In genomic region chr6:86493469-86494263, GRCm38 (mm10) we compare ENCODE assay signal across 11 mouse cellular contexts. TPM values are rescaled to one million over a fixed set of nuclear protein-coding genes. Genes with fewer than 3 reads are reported as not detected.
DNase-seq lines count a peak whose midpoint lies in the region; ATAC-seq and TF ChIP-seq lines count a peak whose summit lies in the region.
"Had no signal": no experiment of that assay in that cellular context is flagged by ENCODE, and none has a peak within 500 bp of the region (broad histone marks: within the 10 kb centered on the region; RNA-seq: fewer than 3 reads in every experiment).

No protein-coding gene starts in this region.

- H3K27me3 ChIP-seq in heart, postnatal 0 days (ENCODE audit: control insufficient read depth, insufficient read depth, low read length), result no peaks in the 10 kb centered on the region
- no peaks in the 10 kb centered on the region for H3K27me3 ChIP-seq in embryonic facial prominence, embryonic 10.5 days (replicated peaks; ENCODE audit: low read depth, poor library complexity, severe bottlenecking)
- H3K27me3 ChIP-seq in liver, postnatal 0 days (ENCODE audit: insufficient read depth, low read length), result no peaks in the 10 kb centered on the region
- H3K27me3 ChIP-seq: heart, embryonic 15.5 days had no signal

- in situ Hi-C loops in ES-E14 (cut with MboI; ENCODE audit: low sequenced_read_pairs in 2 of 2, unreplicated experiment in 2 of 2), result no loop called here

- WGBS in heart, postnatal 0 days, result 47% methylated on average over 13 of the region's 13 CpGs
- 67% methylated on average over 13 of the region's 13 CpGs for WGBS in embryonic facial prominence, embryonic 10.5 days
- WGBS in liver, postnatal 0 days (ENCODE audit: insufficient replicate concordance), result 35% methylated on average over 13 of the region's 13 CpGs

- no peak overlapping the region for H3K4me2 ChIP-seq in heart, postnatal 0 days (ENCODE audit: low read depth, low read length)
- 0 out of 2 replicates have a peak overlapping the region, but pooled peaks have one; percentile 23 for H3K4me2 ChIP-seq in liver, postnatal 0 days (ENCODE audit: low read depth, low read length)
- H3K4me2 ChIP-seq: heart, embryonic 15.5 days had no signal

- H3K36me3 ChIP-seq in heart, postnatal 0 days (replicated peaks; ENCODE audit: control insufficient read depth, insufficient read depth, low read length), result no peaks in the 10 kb centered on the region
- H3K36me3 ChIP-seq in ES-E14 (ENCODE audit: control insufficient read depth, insufficient read depth, low read length, poor library complexity, severe bottlenecking), result no peaks in the 10 kb centered on the region
- no peaks in the 10 kb centered on the region for H3K36me3 ChIP-seq in embryonic facial prominence, embryonic 10.5 days (replicated peaks)
- H3K36me3 ChIP-seq in liver, postnatal 0 days (replicated peaks; ENCODE audit: insufficient read depth, low read length), result no peaks in the 10 kb centered on the region
- H3K36me3 ChIP-seq: heart, embryonic 15.5 days had no signal

- TF ChIP-seq EP300 in heart, postnatal 0 days (IDR thresholded peaks at IDR 0.05; ENCODE audit: low read depth), result peak; percentile 41; the same call in 1 of the 2 replicates
- no peak for TF ChIP-seq EP300 in liver, postnatal 0 days (IDR thresholded peaks at IDR 0.05; ENCODE audit: low read depth)

- H3K4me1 ChIP-seq in heart, postnatal 0 days (ENCODE audit: control insufficient read depth, insufficient read depth), result peaks cover 11% of the 10 kb centered on the region
- peaks cover 6 to 7% of the 10 kb centered on the region in 2 experiments; a peak in 3 of 4 replicates for H3K4me1 ChIP-seq in ES-E14 (ENCODE audit: control insufficient read depth in 2 of 2, insufficient read depth in 2 of 2, low read length in 2 of 2, poor library complexity in 1 of 2)
- H3K4me1 ChIP-seq in embryonic facial prominence, embryonic 10.5 days, result peaks cover 48% of the 10 kb centered on the region
- peaks cover 22% of the 10 kb centered on the region for H3K4me1 ChIP-seq in liver, postnatal 0 days (ENCODE audit: insufficient read depth)

- H3K9me3 ChIP-seq in heart, postnatal 0 days (replicated peaks; ENCODE audit: control insufficient read depth, low read length), result no peaks in the 10 kb centered on the region
- H3K9me3 ChIP-seq in ES-E14 (ENCODE audit: control insufficient read depth, insufficient read depth, low read depth, low read length), result no peaks in the 10 kb centered on the region
- H3K9me3 ChIP-seq in embryonic facial prominence, embryonic 10.5 days, result no peaks in the 10 kb centered on the region
- no peaks in the 10 kb centered on the region for H3K9me3 ChIP-seq in liver, postnatal 0 days (ENCODE audit: low read length)
- H3K9me3 ChIP-seq: heart, embryonic 15.5 days had no signal

- peak overlapping the region; percentile 53 for H3K27ac ChIP-seq in heart, postnatal 0 days (ENCODE audit: low read depth)
- no peak overlapping the region; the same call in 1 of the 2 replicates for H3K27ac ChIP-seq in ES-E14 (ENCODE audit: insufficient read depth, low read depth, low read length, poor library complexity, severe bottlenecking)
- peak overlapping the region; percentile 57 for H3K27ac ChIP-seq in embryonic facial prominence, embryonic 10.5 days (replicated peaks)
- H3K27ac ChIP-seq in liver, postnatal 0 days (ENCODE audit: low read depth), result 0 out of 2 replicates have a peak overlapping the region, but pooled peaks have one; percentile 18
- H3K27ac ChIP-seq: heart, embryonic 15.5 days had no signal

- intact Hi-C loops in heart, postnatal 36 days (cut with DNase I), result loop anchor here (2.0 kb wide), 1 partner anchor 31 kb away; no protein-coding TSS in a partner anchor

- H3K9ac ChIP-seq in heart, postnatal 0 days (replicated peaks; ENCODE audit: low read depth, low read length), result no peak overlapping the region
- H3K9ac ChIP-seq in ES-E14 (ENCODE audit: insufficient read depth, low read depth, low read length, poor library complexity, severe bottlenecking), result peak overlapping the region; percentile 17; the same call in 1 of the 2 replicates
- H3K9ac ChIP-seq in liver, postnatal 0 days (replicated peaks), result no peak overlapping the region
- H3K9ac ChIP-seq: forebrain, postnatal 0 days; heart, embryonic 15.5 days had no signal

- no peak overlapping the region for H3K4me3 ChIP-seq in heart, postnatal 0 days (ENCODE audit: low read depth, low read length)
- no peak overlapping the region for H3K4me3 ChIP-seq in ES-E14 (ENCODE audit: insufficient read depth in 1 of 2, low read depth in 1 of 2, low read length in 2 of 2, poor library complexity in 1 of 2, severe bottlenecking in 1 of 2)
- no peak overlapping the region for H3K4me3 ChIP-seq in embryonic facial prominence, embryonic 10.5 days
- no peak overlapping the region for H3K4me3 ChIP-seq in liver, postnatal 0 days (ENCODE audit: low read depth, low read length)
- H3K4me3 ChIP-seq: heart, embryonic 15.5 days had no signal

- no peak for ATAC-seq in heart, postnatal 0 days (ENCODE audit: insufficient read depth, low read depth)
- ATAC-seq in liver, postnatal 0 days, result no peak
- ATAC-seq: activated CD4-positive, CD25-positive, alpha-beta regulatory T cell, adult 4 months; forebrain, postnatal 0 days had no signal

- TF ChIP-seq CTCF in heart, postnatal 0 days (IDR thresholded peaks at IDR 0.05; ENCODE audit: low read depth), result no peak
- TF ChIP-seq CTCF in liver, postnatal 0 days (IDR thresholded peaks at IDR 0.05; ENCODE audit: low read depth), result no peak

- no peak for DNase-seq in heart, postnatal 0 days (ENCODE audit: low spot score)
- no peak for DNase-seq in heart, postnatal 36 days
- no peak for DNase-seq in ES-E14 (ENCODE audit: low read depth, low spot score)
- peak; percentile 28 for DNase-seq in embryonic facial prominence, embryonic 10.5 days (ENCODE audit: low spot score)
- no peak for DNase-seq in liver, postnatal 0 days
- DNase-seq in cerebellum, adult 11-12 months, result no peak
- no peak for DNase-seq in MN1 (ENCODE audit: low spot score)
- DNase-seq in adrenal gland, adult 18-20 months (ENCODE audit: low spot score in 2 of 2), result no peak
- DNase-seq: forebrain, postnatal 0 days had no signal

TF ChIP-seq in ES-E14, 5 proteins besides CTCF, POLR2A, EP300 and RAD21:
- TF ChIP-seq MAFK (IDR thresholded peaks at IDR 0.05; ENCODE audit: insufficient read depth, low read depth, low read length) (no peak), CHD2 (IDR thresholded peaks at IDR 0.05; ENCODE audit: low read depth, low read length) (no peak), ZC3H11A (IDR thresholded peaks at IDR 0.05; ENCODE audit: borderline replicate concordance, low read depth, low read length) (no peak), ZNF384 (IDR thresholded peaks at IDR 0.05; ENCODE audit: low read depth, low read length) (no peak), HCFC1 (IDR thresholded peaks at IDR 0.05; ENCODE audit: borderline replicate concordance, insufficient read depth, low read length) (no peak)

RNA-seq across cellular contexts. Expression of gene Pcbp1, which starts 32.5 kb away (rescaled TPM):
- total RNA-seq in heart, postnatal 0 days (2014; rRNA removed; ENCODE audit: low replicate concordance), result 46.2 and 55.2 TPM in 2 replicates
- polyA plus RNA-seq in heart, postnatal 0 days (2015; fragmentation: Nextera tagmentation; extraction: Ambion mirVana), result 276 and 285 TPM in 2 replicates
- 100 to 1,000 TPM; 147 to 159 TPM for total RNA-seq in heart, postnatal 36 days (2021)
- total RNA-seq in ES-E14 (2012; rRNA removed), result 68.4 and 102 TPM in 2 replicates
- 560 and 592 TPM in 2 replicates for polyA plus RNA-seq in embryonic facial prominence, embryonic 10.5 days (2016; fragmentation: Nextera tagmentation; extraction: Ambion mirVana)
- polyA plus RNA-seq in liver, postnatal 0 days (2015; fragmentation: Nextera tagmentation; extraction: Ambion mirVana), result 206 and 208 TPM in 2 replicates
- total RNA-seq in adrenal gland, adult 18-20 months (2021), result 100 to 1,000 TPM; 331 to 339 TPM

RNA-seq across cellular contexts. Expression of gene C87436, which starts 55.5 kb away (rescaled TPM):
- total RNA-seq in heart, postnatal 0 days (2014; rRNA removed; ENCODE audit: low replicate concordance), result 9.1 and 9.9 TPM in 2 replicates
- 16.4 and 16.9 TPM in 2 replicates for polyA plus RNA-seq in heart, postnatal 0 days (2015; fragmentation: Nextera tagmentation; extraction: Ambion mirVana)
- total RNA-seq in heart, postnatal 36 days (2021), result 10 to 100 TPM in 1 of 2 experiments, 1 to 10 TPM in 1; 9.6 to 10.9 TPM
- 12.5 and 13.1 TPM in 2 replicates for total RNA-seq in ES-E14 (2012; rRNA removed)
- polyA plus RNA-seq in embryonic facial prominence, embryonic 10.5 days (2016; fragmentation: Nextera tagmentation; extraction: Ambion mirVana), result 22.6 and 25.1 TPM in 2 replicates
- polyA plus RNA-seq in liver, postnatal 0 days (2015; fragmentation: Nextera tagmentation; extraction: Ambion mirVana), result 9.5 and 10.4 TPM in 2 replicates
- 10 to 100 TPM; 18.1 to 18.6 TPM for total RNA-seq in adrenal gland, adult 18-20 months (2021)
